Mouse (Mus musculus) kidney, adult 18-20 months (tissue): Measurements from ENCODE around the gene Cdh4.

Source experiments
- DNase-seq: peaks from one replicate; pipeline ENCODE4 v3.0.0; 2021

Cdh4 gene

DNA sequence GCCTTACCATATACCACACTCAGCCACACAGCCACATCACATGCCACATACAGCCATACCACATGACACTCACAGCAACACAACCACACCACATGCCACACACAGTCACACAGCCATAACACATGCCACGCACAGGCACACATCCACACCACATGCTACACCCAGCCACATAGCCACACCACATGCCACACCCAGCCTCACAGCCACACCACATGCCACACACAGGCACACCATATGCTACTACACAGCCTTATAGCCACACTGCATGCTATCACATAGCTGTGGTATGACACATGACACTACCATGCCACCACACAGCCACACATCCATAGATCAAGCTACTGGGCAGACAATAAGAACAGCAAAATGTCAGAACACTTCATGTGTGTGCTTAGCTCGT is 158.1 kb downstream of the Cdh4 start:
- no peak for DNase-seq

DNA sequence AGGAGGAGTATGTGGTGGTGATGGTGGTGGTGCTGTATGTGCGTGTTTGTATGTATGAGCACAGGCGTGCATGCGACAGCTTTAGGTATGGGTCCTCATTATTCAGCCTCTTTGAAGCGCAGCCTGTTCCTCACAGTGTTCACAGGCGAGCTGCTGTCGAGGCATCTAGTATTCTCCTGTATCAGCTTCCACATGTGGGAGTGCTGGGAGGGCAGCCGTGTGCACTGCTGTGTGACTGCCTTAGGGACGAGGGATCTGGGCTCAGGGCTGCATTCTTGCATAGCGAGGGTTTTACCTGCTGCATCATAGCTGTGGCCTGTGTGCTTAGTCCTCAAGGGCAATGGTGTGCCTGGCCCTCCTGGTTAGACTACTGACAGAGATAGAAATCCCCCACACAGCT is 158.9 kb downstream of the Cdh4 start:
- no peak for DNase-seq

DNA sequence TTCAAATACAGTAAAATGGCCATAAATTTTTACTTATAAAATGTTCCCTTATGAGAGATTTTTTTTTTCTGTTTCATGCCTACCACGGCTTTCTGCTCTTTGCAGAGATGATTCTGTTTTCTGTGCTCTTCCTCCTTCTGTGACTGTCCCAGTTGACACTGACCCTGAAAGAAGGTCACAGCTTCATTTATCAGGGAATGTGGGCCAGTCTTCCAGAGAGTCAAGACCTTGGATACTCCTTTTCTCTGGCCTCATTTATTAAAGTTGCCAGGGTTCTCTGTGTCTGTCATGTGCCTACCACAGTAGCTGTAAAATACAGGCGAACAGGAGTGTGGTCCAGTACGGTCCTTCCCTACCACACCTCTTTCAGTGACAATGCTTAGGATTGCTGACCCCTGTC is 162.5 kb downstream of the Cdh4 start:
- DNase-seq: no peak

DNA sequence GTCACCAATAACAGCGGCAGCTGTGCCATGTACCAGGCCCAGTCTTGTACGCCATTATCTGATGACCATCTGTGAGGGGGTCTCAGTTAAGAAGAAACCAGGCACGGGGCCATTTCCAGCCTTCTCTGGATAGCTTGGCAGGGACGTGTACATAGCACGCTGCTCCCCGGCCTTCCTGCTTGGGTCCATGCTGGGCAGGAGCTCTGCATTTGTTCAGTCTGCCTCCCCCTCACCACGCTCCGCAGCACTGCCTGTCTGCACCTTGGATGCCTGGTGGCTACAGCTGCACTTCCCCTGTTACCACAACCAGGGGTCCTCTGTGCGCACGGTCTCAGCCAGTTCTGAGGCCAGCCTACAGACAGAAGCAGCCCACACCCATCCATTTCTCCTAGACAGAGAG is 163.0 kb downstream of the Cdh4 start:
- DNase-seq: no peak

DNA sequence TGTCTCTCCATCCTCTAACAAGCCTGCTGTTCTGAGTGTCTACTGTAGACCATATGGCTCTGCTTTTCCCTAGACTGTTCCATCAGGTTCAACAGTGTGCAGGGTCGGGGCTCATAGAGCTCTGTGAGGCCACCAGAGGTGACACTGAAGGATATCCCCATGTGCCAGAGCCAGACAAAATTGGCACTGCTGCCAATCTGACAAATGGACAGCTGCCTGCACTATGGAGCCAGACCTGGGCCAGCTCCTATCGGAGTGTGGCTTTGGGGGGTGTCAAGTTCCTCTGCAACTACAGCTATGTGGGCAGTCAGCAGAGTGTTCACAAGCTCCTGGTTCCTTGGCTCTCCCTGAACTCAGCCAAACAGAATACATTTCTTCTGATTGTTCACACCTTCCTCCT is 164.1 kb downstream of the Cdh4 start:
- no peak for DNase-seq

DNA sequence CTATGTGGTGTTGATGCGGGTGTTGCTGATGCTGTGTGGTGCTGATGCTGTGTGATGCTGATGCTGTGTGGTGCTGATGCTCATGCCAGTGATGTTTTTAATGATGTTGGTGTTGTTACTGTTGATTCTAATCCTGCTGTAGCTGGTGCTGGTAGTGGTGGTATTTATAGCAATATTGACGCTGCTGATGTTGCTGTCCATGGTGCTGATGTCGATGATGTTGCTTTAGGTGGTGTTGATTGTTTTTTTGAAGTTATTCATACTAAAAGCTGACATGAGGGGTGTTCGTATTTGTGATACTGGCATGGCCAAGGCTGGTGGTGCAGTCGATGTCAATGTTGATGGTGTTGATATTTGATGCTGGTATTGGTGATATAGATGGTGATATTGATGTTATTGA is 173.7 kb downstream of the Cdh4 start:
- no peak for DNase-seq

DNA sequence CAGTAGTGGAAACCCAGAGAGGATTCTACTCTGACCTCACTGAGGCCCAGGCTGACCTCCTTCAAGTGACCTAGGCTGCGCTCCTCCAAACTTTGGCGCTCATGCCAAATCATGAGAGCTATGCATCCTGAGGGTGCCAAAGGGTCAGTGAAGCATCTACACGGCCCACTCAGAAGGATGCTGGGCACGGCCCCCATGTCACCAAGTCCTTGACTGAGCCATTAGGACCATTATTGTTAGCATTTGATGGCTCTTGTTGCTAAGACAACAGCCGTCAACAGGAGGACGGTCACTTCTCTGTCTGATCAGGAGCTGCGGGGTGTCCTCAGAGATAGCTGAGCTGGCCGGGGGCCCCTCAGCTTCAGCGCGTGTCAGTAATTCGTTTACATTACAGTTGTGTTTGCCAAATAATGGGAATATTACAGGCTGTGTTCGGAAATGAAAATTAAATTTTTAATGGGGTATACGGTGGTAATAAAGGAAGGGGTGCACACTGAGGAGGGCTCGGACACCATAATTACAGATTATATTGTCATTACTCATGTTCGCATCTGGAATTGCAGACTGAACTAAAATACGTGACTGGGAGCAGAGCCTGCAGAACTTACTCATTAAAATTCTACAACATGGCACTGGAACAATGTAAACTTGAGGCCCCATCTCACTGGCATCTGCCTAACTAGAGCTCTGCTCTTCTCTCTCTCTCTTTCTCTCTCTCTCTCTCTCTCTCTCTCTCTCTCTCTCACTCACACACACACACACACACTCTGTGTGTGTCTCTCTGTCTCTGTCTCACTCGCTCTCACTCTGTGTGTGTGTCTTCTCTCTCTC is 181.6 kb downstream of the Cdh4 start:
- no peak for DNase-seq

DNA sequence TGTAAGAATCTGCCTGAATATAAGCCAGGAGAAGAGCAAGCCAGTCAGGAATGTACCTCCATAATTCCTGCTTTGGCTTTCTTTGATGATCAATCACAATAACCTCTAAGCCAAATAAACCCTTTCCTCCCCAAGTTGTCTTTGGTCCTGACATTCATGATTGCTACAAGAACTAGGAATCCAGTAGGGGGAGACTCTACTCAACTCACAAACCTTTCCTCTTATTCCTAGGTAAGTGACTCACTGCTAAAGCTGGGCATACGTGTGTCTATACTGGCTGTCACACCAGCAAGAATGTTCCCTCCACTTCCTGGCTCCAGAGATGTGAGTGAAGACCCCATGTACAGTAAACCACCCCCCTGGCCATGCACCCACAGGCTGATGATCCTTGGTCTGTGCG is 185.3 kb downstream of the Cdh4 start:
- DNase-seq: no peak

DNA sequence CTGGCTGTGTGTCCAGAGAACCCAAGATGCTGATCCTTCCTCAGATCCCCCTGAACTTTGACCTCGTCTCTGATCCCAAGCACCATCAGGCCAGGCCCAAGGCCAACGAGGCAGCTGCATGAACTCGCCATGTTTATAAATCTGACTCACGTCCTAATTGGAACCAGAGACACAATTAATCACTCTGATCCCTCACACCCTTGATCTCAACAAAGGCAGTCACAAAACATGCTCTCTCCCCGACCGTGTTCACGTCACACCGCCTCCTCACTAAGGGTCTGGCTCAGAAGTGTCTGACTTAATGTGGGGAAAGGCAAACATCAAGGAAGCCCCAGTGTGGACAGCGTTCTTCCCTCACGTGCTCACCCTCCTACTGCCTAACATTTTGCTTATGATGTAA is 188.5 kb downstream of the Cdh4 start:
- no peak for DNase-seq

DNA sequence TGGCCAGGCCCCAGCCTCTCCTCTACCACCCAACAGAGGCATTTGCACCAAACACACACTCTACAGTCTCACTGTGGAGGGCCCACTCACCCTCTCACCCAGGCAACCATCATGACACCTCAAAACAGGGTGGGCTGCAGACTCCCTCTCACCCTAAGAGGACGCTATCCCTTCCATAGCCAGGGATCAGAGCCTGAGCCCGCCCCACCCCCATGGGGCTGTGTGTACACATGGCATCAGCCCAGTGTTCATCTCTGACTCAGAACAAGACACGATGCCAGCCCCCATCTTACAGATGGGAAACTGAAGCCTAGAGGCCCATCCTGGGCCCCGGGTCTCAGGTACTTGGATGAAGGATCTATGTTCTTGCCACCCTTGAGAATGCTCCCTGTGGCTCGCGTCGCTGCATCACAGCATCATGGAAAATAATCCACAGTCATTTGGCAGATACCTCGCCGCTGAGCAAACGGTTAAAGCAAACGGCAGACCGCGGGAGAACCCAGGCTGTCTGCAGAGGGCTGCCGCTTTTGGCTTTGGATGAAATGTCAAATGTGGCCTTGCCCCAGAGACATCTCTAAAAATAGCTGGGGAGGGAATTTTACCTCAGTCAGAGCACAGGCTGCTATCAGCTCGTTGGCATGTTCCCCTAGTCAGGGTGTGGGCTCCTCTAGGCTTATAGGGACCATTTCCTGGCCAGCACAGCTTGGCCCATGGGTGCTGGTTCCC is 198.5 kb downstream of the Cdh4 start:
- DNase-seq: no peak

DNA sequence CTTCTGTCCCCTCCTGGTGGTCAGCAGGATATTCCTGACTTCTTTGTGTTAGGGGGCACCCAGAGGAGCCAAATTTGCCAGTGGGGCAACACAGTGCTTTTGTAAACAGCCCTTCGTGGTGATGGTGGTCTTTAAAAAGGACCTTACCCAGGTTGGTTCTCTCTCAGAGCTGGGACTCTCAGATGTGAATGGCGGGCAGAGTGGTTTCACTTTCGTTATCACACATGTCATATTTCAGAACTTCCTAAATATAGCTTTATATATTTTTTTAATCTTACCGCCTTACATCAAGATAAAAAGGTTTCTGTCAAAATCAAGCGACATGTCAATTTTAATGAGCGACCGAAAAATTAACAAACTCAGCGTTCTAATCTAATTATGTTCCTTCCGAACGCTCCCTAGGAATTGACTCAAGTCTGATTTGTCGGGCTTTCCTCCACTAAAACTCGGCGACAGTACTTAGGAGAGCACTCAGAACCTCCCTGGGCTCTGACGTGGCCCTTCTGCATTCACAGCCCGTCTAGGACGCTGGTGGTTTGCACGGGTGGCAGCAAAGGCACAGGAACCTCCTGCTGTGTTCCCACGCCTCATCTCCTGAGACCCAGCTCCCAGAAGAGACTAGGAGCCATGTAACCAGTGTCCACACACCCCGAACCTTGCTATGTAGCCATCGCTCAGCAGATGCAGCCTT is 206.5 kb downstream of the Cdh4 start:
- DNase-seq: no peak

DNA sequence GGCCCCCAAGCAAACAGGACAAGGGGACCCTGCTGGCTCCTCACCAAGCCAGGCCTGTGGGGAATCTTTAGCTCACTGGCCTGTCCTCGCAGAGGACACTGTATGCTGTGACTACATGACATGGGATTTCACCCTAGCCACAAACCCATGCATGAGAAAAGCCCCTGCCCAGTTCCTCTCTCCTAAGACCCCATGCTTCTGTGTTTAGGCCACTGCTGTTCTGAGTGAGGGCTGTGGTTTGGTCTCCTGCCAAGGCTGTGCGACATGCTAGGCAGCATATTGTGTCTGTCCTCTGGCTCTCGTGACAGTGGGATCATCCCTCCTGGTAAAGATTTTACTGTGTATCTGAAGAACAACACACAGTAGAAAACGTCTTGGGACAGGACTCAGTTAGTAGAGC is 207.1 kb downstream of the Cdh4 start:
- DNase-seq: no peak

DNA sequence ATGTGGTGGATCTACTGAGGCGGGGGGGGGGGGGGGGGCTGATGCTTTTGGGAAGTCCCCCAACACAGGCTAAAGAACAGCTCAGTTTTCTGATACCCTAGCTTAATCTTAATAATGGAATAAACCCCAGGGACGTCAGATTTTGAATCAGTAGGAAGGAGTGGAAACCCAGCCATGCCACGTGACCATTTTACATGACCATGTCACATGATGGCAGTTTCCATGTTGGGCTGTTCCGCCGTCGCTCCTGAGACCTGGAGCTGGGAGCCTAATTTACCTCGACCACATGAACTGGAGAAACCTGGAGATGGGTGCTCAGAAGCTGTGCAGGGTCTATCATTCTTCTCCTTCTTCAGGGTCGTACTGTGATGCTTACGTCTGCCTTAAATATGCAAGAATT is 207.9 kb downstream of the Cdh4 start:
- DNase-seq: no peak

DNA sequence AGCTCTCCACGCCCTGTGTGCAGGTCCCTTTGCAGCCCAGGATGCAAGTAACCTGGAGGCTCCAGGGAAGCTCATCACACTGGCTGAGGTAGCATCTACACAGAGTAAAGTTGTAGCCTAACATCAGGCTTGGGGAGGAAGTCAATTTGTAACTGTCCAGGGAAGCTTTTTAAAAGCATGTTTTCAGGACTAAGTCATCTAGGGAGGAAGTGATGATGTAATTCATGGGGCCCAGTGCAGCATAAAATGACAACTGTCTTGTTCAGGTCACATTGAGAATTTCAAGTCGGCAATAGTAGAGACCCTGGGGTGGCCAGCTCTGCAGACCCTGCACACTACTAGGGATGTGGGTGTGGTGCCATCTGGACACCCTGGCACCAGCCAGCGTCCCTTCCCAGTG is 213.3 kb downstream of the Cdh4 start:
- no peak for DNase-seq

DNA sequence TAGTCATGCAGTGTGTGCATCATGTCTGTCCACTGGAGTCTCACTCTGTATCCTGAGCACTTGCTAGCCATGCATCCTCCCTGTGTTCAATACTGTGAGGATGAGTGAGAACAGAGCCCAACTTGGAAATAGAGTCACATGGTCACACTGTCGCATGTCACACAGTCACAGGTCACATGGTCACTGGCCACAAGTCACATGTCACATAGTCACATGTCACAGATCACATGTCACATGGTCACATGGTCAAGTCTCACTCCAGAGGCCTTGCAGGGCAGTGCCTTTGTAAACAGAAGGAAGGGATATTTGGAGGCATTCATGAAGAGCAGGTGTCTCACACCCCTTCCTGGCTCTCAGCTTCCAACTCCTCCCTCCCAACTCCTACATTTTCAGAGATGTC is 217.0 kb downstream of the Cdh4 start:
- DNase-seq: no peak

DNA sequence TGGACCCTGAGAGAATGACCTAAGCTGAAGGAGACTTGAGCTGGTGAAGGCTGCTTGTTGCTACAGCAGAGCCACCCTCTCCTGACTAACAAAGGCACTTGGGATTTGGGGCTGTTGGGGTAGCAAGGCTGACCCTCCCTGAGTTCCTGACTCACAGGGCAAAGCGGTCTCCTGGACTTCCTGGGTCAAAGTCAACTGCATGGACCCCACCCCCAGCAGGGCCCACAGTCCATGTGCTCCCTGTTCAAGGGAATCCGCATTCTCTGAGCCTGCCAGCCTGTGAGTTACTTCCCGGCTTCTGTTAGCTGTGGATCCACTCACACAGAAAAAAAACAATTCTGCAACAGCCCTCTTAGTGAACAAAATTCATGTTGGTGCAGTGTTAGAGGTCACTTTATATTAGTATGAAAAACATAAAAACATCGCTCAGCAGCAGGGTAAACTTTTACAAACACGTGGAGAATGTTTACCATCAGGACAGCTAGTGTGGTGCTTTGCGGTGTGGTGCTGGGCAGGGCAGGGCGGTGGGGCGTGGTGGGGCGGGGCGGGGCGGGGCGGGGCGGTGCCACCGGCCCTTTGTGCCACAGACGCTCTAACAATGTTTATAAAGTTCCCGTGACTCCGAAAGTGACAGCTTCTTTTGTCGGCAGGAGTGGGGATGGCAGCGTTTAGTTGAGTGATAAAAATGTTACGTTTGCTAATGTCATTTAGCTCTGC is 219.9 kb downstream of the Cdh4 start:
- peak; percentile 17 for DNase-seq

DNA sequence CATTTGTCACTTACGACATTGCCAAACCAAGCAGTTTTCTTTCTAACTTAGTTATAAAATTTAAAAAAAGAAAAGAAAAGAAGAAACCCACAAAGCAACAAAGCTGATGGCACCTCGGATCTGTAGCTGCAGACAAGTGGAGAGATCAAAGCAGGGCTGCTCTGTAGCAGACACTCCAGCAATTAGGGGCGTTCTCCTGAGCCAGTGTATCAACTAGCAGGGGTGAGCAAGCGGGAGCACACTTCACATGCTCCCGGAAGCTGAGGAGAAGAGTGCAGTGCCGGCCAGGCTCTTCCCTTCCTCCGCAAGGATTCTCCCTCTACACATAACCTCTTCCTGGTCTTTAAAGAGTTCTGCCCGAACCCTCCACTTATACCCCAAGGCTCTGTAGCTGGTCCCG is 220.5 kb downstream of the Cdh4 start:
- no peak for DNase-seq

DNA sequence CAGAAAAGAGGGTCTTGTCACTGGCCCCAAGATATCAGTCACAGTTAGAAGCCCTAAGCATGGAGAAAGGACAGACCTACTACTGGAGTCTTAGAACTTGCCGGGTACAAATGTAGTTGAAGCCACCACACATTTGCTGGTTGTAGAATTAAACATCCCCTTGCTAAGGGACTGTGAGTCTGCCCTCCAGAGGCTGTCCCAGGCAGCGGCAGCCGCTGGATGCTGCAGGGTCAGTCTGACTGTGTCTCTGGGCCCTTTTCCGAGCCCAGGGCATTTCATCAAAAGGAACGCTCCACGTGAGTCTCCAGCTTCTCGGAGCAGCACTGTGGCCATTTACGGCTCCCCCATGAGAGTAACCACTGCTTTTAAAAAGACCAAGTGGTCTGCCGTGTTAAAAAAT is 221.4 kb downstream of the Cdh4 start:
- no peak for DNase-seq

DNA sequence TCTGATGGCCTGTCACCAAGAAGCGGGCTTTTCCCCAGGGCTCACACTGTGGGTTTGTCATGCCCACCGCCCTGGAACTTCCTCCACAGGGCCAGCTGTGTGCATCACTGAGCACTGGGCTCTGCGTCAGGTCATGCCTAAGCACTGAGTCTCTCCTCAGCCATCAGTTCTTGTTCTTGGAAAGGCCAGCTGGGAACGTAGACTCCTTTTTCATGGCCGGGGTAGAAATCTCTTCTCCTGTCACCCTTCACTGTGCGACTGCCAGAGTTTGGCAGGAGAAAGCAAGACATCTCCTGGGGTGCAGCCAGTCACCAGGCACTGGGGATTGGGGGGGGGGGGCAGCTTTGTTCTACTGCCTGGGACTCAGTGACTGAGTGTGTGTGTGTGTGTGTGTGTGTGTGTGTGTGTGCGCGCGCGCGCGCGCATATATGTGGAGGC is 222.0 kb downstream of the Cdh4 start:
- DNase-seq: no peak

DNA sequence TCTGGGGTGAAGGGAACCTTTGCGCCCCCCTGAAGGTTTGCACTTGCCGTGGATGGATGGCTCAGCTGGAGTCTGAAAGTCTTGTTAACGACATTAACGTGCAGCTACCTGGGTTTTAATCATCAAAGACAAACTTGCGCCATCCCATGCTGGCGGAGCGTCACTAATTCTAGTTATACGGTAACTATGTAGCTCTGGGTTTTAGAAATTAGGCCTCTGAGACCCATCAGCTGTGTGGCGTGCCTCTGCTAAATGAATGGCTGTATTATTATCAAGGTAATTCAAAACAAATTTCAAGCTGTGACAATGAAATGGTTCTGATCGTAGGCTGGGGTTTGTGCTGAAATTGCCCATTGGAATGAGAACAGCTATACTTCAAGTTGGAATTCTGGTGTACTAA is 228.5 kb downstream of the Cdh4 start:
- DNase-seq: no peak

DNA sequence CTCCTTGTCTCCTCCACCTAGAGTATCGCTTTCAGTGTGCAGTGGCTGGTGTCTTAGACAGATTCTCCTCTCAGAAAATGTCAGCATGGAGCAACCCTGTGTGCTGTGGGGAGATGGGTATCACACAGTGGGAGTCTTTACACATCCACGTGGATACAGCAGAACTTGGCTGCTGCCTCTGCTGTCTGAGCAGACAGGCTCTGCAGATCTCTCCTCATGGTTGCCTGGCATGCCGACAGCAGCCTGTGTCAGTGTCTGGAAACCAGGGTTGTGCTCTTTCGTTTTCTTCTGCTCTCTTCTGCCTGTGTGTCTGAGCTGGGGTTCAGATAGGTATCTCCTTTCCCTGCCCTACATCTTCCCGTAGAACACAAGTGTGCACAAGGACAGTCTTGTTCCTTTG is 237.6 kb downstream of the Cdh4 start:
- no peak for DNase-seq

DNA sequence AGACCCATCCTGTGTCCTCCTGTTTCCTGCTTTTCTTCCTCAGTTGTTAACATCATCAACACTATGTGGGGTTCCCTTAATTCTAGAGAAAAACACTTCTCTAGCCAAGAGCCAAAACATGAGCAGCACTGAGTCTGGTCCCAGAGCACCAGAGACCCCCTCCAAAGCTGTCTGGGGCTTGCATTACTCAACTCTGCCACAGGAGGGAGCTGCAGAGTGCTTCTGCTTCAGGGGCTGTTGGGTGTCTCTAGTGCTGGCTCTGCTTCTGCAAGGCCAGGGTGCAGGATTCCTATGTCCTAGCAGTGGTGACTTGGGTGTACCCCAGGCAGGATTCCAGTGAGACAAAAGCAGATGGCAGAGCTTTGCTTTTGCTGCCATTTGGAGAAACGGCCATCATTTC is 239.2 kb downstream of the Cdh4 start:
- peak; percentile 27 for DNase-seq

DNA sequence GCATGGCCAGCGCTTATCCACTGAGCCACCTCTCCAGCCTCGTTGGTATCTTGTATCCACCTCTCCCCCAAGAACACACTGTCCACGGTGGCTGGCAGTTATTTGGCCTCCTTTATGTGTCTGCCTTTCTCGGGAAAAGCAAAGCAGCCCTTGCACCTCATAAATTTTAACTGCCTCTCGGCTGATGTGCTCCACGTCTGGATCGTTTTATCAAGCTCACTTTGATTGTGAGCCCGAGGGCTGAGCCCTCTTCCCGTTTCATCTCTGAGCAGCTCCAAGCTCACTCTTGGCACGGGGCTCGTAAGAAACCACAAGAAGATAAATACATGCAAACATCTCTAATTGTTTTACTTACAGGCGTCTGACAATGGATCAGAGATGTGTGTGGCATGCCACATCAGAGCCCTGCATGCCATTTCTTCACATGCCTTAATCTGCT is 245.0 kb downstream of the Cdh4 start:
- DNase-seq: no peak
